Mouse (Mus musculus) thymus, postnatal 4 days (tissue): ENCODE results near the gene Cpm.
"Not testable (repeated sequence)": the region's sequence is repeated elsewhere in the genome, so short reads cannot be mapped to it uniquely, and the experiment has no call there.

ENCODE experiments used
- DNase-seq: peaks from one replicate; pipeline ENCODE4 v3.0.0; 2021

The Cpm gene

DNA sequence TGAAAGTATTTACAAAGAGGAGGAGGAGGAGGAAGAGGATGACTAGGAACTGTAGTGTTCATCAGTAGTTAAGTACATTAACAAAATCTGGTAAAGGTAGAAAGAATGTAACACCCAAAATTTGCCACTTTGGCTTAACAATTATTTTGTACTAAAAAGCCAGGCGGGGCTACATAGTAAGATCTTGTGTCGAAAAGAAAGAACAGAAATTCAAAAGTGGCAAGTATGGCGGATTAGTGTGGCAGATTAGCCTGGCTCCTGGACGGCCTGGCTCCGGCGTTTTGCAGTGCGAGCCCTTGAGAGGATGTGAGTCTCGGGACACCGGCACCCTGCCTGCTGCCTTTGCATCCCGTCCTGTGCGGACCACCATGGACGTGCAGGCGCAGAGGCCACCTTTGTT is 35.4 kb upstream of the Cpm start:
- DNase-seq = no peak

GRCm38 (mm10) chr10:117594291-117594850 is 34.9 kb upstream of the Cpm start:
- DNase-seq = no peak

DNA sequence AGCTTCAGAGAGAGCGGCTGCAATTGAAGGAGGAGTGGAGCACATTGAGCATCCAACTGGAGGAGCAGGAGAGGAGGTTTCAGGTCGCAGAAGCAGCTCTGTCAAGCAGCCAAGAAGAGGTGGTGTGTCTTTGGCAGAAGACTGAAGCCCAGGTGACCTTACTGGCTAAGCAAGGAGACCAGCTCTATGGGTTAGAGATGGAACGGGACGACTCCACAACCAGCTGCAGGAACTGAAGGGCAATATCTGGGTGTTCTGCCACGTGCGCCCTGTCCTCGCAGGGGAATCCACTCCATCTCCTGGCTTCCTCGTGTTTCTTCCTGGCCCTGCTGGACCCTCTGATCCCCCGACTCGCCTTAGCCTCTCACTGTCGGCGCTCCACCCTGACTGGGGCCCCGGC is 34.4 kb upstream of the Cpm start:
- DNase-seq = no peak

DNA sequence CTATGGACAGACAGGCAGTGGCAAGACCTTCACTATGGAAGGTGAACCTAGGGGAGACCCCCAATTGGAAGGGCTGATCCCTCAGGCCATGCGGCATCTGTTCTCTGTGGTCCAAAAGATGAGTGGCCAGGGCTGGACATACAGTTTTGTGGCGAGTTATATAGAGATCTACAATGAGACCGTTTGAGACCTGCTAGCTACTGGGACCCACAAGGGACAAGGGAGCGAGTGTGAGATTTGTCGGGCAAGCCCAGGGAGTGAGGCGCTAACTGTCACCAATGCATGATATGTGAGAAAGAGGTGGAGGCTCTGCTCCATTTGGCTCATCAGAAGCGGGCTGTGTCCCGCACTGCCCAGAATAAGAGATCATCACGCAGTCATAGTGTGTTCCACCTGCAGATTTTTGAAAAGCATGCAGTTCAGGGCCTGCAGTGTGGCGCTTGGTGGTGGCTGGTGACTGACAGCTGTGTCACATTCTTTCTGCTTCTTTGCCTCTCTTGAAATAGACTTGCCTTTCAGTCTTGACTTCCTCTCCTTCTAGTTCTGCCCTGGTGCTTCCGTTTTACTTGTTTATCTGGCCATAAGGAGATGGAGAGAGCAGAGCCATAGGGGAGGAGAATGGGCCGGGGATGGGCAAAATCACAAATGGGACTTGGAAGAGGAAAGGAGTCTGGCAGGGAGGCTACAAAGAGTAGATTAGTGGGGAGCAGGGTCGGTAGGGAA is 33.7 kb upstream of the Cpm start:
- peak; percentile 14 for DNase-seq

DNA sequence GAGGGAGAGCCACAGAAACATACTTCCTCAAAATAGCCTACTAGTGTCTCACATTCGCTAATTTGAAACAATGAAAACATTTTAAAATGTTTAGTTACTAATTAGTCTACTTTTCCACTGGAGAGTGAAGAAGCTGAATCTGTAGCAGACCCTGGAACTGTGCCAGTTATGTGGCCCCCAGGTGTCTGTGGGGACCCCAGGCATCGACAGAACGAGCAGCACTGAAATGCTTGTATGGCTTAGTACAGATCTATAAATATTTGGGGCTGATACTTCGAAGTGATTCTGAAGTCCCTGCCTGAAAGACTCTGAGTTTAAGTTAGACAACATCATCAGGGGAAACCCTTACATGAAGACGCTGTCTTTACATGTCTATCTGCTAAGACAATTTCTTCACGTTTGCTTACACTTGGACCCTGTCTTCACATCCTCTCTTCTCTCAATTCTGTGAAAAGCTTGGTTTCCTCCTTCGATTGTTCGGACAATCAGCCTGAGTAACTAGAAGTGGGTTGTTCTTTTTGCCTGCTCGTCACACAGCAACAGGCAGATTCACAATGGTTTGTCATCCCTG is 33.0 kb upstream of the Cpm start:
- no peak for DNase-seq

DNA sequence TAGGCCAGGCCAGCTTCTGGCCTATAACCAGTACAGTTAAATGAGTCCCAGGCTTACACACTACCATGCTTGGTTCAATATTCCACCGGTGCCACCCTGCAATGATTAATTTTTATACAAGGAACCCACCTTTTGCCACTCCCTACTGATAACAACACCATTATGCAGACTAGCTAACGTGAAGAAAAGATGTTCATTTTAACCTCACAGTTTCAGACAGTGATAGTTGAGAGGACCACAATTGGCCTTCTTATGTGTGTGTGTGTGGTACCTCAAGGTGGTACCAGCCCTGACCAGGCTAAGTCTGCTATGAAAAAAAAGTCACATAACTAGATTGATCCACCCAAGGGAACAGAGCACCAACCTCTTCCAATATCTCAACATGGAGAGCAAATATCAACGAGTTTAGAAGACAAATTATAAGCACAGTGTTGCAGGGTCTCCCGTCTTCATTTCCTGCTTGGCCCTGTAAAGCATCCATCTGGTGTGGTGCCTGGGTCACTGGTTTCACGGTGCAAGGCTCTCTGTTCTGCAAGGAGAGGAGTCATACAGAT is 32.5 kb upstream of the Cpm start:
- DNase-seq = no peak

GRCm38 (mm10) chr10:117597371-117598265 is 31.7 kb upstream of the Cpm start:
- not testable (repeated sequence) for DNase-seq

- no peak for DNase-seq
These were observed 30.9 kb upstream of the Cpm start for GRCm38 (mm10) chr10:117598266-117598950.

GRCm38 (mm10) chr10:117598951-117599572 is 30.2 kb upstream of the Cpm start:
- not testable (repeated sequence) for DNase-seq

GRCm38 (mm10) chr10:117601146-117602035 is 27.9 kb upstream of the Cpm start:
- no peak for DNase-seq

- DNase-seq = no peak
These were observed 26.8 kb upstream of the Cpm start for GRCm38 (mm10) chr10:117602325-117603129.

GRCm38 (mm10) chr10:117603130-117603833 is 26.0 kb upstream of the Cpm start:
- DNase-seq = no peak

GRCm38 (mm10) chr10:117603834-117604623 is 25.3 kb upstream of the Cpm start:
- no peak for DNase-seq

DNA sequence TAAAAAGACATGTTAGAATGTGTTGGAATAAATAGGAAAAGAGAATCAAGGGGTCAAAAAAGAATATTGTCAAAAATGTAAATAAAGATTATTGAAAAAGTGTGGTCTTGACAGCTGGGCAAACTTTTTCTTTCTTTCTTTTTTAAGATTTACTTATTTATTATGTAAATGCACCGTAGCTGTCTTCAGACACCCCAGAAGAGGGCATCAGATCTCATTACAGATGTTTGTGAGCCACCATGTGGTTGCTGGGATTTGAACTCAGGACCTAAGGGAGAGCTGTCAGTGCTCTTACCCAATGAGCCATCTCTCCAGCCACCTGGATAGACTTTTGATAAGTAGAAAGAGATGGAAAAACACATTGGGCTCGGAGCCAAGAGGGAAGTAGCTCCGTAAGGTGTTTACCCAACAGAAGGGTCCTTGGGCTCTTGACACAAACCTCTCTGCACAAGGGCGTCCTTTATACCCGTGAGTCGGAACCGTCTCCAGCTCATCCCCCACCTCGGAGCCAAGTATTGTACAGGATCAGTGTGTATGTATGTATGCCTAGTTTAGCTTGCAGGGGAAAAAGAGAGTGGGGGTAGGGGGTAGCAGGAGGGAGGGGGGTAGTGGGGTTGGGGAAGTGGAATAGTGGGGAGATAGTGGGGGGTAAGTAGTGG is 24.5 kb upstream of the Cpm start:
- no peak for DNase-seq

- no peak for DNase-seq
These were observed 23.7 kb upstream of the Cpm start for GRCm38 (mm10) chr10:117605283-117606243.

- DNase-seq = no peak
These were observed 22.9 kb upstream of the Cpm start for GRCm38 (mm10) chr10:117606423-117606822.
